Mouse (Mus musculus): Measurements from ENCODE around the gene Rara. TPM values are rescaled to one million over a fixed set of nuclear protein-coding genes. Genes with fewer than 3 reads are reported as not detected.

The Rara gene
- polyA plus RNA-seq, 1 experiment from 2014 or later, result 30.1 TPM

- H3K27ac ChIP-seq (ENCODE audit: low read length), result peak overlapping the region; percentile 40
- H3K4me1 ChIP-seq (ENCODE audit: control insufficient read depth, insufficient read depth, low read length), result peaks cover 90% of the 10 kb centered on the region
- H3K4me3 ChIP-seq (replicated peaks; ENCODE audit: low read length), result no peak overlapping the region
- H3K9me3 ChIP-seq (replicated peaks; ENCODE audit: control insufficient read depth, low read length), result no peaks in the 10 kb centered on the region
- H3K4me2 ChIP-seq (ENCODE audit: low read depth, low read length), result 0 out of 2 replicates have a peak overlapping the region, but pooled peaks have one; percentile 22
- WGBS, result 36% methylated on average over 3 of the region's 3 CpGs
- no peaks in the 10 kb centered on the region; the same call in 1 of the 2 replicates for H3K36me3 ChIP-seq (ENCODE audit: control insufficient read depth, insufficient read depth, low read length)
- H3K27me3 ChIP-seq (ENCODE audit: control insufficient read depth, insufficient read depth, low read length), result no peaks in the 10 kb centered on the region
- ATAC-seq (ENCODE audit: insufficient read depth, low FRiP score), result no peak
- H3K9ac ChIP-seq (ENCODE audit: low read length), result peak overlapping the region; percentile 11
Observed at GRCm38 (mm10) chr11:98945605-98945977, 18.0 kb downstream of the Rara start.

- no peaks in the 10 kb centered on the region; the same call in 1 of the 2 replicates for H3K36me3 ChIP-seq (ENCODE audit: control insufficient read depth, insufficient read depth, low read length)
- peaks cover 85% of the 10 kb centered on the region for H3K4me1 ChIP-seq (ENCODE audit: control insufficient read depth, insufficient read depth, low read length)
- H3K9ac ChIP-seq (ENCODE audit: low read length), result peak overlapping the region; percentile 33; the same call in 1 of the 2 replicates
- peak overlapping the region; percentile 77 for H3K27ac ChIP-seq (ENCODE audit: low read length)
- H3K4me3 ChIP-seq (replicated peaks; ENCODE audit: low read length), result no peak overlapping the region
- WGBS, result 38% methylated on average over 18 of the region's 18 CpGs
- no peaks in the 10 kb centered on the region for H3K9me3 ChIP-seq (replicated peaks; ENCODE audit: control insufficient read depth, low read length)
- no peak for ATAC-seq (ENCODE audit: insufficient read depth, low FRiP score)
- H3K27me3 ChIP-seq (ENCODE audit: control insufficient read depth, insufficient read depth, low read length), result no peaks in the 10 kb centered on the region
- peak overlapping the region; percentile 0; the same call in 1 of the 2 replicates for H3K4me2 ChIP-seq (ENCODE audit: low read depth, low read length)
Observed at GRCm38 (mm10) chr11:98947969-98948569, 20.5 kb downstream of the Rara start.

- Histone ChIP-seq H3K4me2 (ENCODE audit: low read depth, low read length) (no peak overlapping the region), H3K27ac (ENCODE audit: low read length) (peak overlapping the region; percentile 8), H3K36me3 (ENCODE audit: control insufficient read depth, insufficient read depth, low read length) (no peaks in the 10 kb centered on the region; the same call in 1 of the 2 replicates), H3K4me1 (ENCODE audit: control insufficient read depth, insufficient read depth, low read length) (peaks cover 84% of the 10 kb centered on the region), H3K4me3 (replicated peaks; ENCODE audit: low read length) (no peak overlapping the region), H3K27me3 (ENCODE audit: control insufficient read depth, insufficient read depth, low read length) (no peaks in the 10 kb centered on the region), H3K9ac (ENCODE audit: low read length) (peak overlapping the region; percentile 46; the same call in 1 of the 2 replicates), H3K9me3 (replicated peaks; ENCODE audit: control insufficient read depth, low read length) (no peaks in the 10 kb centered on the region)
- ATAC-seq (ENCODE audit: insufficient read depth, low FRiP score), result no peak
- 58% methylated on average over 12 of the region's 12 CpGs for WGBS
Observed at GRCm38 (mm10) chr11:98949242-98949957, 21.8 kb downstream of the Rara start.

GRCm38 (mm10) chr11:98949958-98950460, 22.4 kb downstream of the Rara start:
- H3K27me3 ChIP-seq (ENCODE audit: control insufficient read depth, insufficient read depth, low read length), result no peaks in the 10 kb centered on the region
- ATAC-seq (ENCODE audit: insufficient read depth, low FRiP score), result no peak

GRCm38 (mm10) chr11:98950484-98950883, 22.9 kb downstream of the Rara start:
- H3K36me3 ChIP-seq (ENCODE audit: control insufficient read depth, insufficient read depth, low read length), result no peaks in the 10 kb centered on the region; the same call in 1 of the 2 replicates
- no peaks in the 10 kb centered on the region for H3K27me3 ChIP-seq (ENCODE audit: control insufficient read depth, insufficient read depth, low read length)
- H3K27ac ChIP-seq (ENCODE audit: low read length), result peak overlapping the region; percentile 91
- H3K9ac ChIP-seq (ENCODE audit: low read length), result no peak overlapping the region; the same call in 1 of the 2 replicates
- WGBS, result 78% methylated on average over 9 of the region's 9 CpGs
- no peaks in the 10 kb centered on the region for H3K9me3 ChIP-seq (replicated peaks; ENCODE audit: control insufficient read depth, low read length)
- H3K4me1 ChIP-seq (ENCODE audit: control insufficient read depth, insufficient read depth, low read length), result peaks cover 84% of the 10 kb centered on the region
- H3K4me3 ChIP-seq (replicated peaks; ENCODE audit: low read length), result no peak overlapping the region
- no peak for ATAC-seq (ENCODE audit: insufficient read depth, low FRiP score)
- H3K4me2 ChIP-seq (ENCODE audit: low read depth, low read length), result no peak overlapping the region

More at GRCm38 (mm10) chr11:98949958-98950460, 22.4 kb downstream of the Rara start:
- H3K36me3 ChIP-seq (ENCODE audit: control insufficient read depth, insufficient read depth, low read length), result no peaks in the 10 kb centered on the region; the same call in 1 of the 2 replicates
- no peak overlapping the region for H3K4me3 ChIP-seq (replicated peaks; ENCODE audit: low read length)
- peak overlapping the region; percentile 91 for H3K27ac ChIP-seq (ENCODE audit: low read length)
- H3K9me3 ChIP-seq (replicated peaks; ENCODE audit: control insufficient read depth, low read length), result no peaks in the 10 kb centered on the region
- H3K4me1 ChIP-seq (ENCODE audit: control insufficient read depth, insufficient read depth, low read length), result peaks cover 84% of the 10 kb centered on the region
- WGBS, result 73% methylated on average over 7 of the region's 7 CpGs
- peak overlapping the region; percentile 46; the same call in 1 of the 2 replicates for H3K9ac ChIP-seq (ENCODE audit: low read length)
- no peak overlapping the region for H3K4me2 ChIP-seq (ENCODE audit: low read depth, low read length)

GRCm38 (mm10) chr11:98951026-98951906, 23.6 kb downstream of the Rara start:
- peaks cover 82% of the 10 kb centered on the region for H3K4me1 ChIP-seq (ENCODE audit: control insufficient read depth, insufficient read depth, low read length)
- H3K27ac ChIP-seq (ENCODE audit: low read length), result peak overlapping the region; percentile 91
- H3K27me3 ChIP-seq (ENCODE audit: control insufficient read depth, insufficient read depth, low read length), result no peaks in the 10 kb centered on the region
- ATAC-seq (ENCODE audit: insufficient read depth, low FRiP score), result peak; percentile 51
- 0 out of 2 replicates have a peak overlapping the region, but pooled peaks have one; percentile 10 for H3K4me3 ChIP-seq (replicated peaks; ENCODE audit: low read length)
- peak overlapping the region; percentile 27; the same call in 1 of the 2 replicates for H3K4me2 ChIP-seq (ENCODE audit: low read depth, low read length)
- peak overlapping the region; percentile 59 for H3K9ac ChIP-seq (ENCODE audit: low read length)
- H3K36me3 ChIP-seq (ENCODE audit: control insufficient read depth, insufficient read depth, low read length), result no peaks in the 10 kb centered on the region; the same call in 1 of the 2 replicates
- WGBS, result 51% methylated on average over 16 of the region's 16 CpGs
- no peaks in the 10 kb centered on the region for H3K9me3 ChIP-seq (replicated peaks; ENCODE audit: control insufficient read depth, low read length)

GRCm38 (mm10) chr11:98952111-98952510, 24.5 kb downstream of the Rara start:
- Histone ChIP-seq H3K4me3 (replicated peaks; ENCODE audit: low read length) (no peak overlapping the region), H3K9me3 (replicated peaks; ENCODE audit: control insufficient read depth, low read length) (no peaks in the 10 kb centered on the region), H3K36me3 (ENCODE audit: control insufficient read depth, insufficient read depth, low read length) (no peaks in the 10 kb centered on the region; the same call in 1 of the 2 replicates), H3K9ac (ENCODE audit: low read length) (no peak overlapping the region), H3K4me2 (ENCODE audit: low read depth, low read length) (no peak overlapping the region), H3K27me3 (ENCODE audit: control insufficient read depth, insufficient read depth, low read length) (no peaks in the 10 kb centered on the region), H3K27ac (ENCODE audit: low read length) (peak overlapping the region; percentile 54; the same call in 1 of the 2 replicates), H3K4me1 (ENCODE audit: control insufficient read depth, insufficient read depth, low read length) (peaks cover 82% of the 10 kb centered on the region)
- WGBS, result 94% methylated on average over 1 of the region's 1 CpGs
- no peak for ATAC-seq (ENCODE audit: insufficient read depth, low FRiP score)

GRCm38 (mm10) chr11:98952736-98953135, 25.1 kb downstream of the Rara start:
- Histone ChIP-seq H3K9ac (ENCODE audit: low read length) (no peak overlapping the region), H3K27ac (ENCODE audit: low read length) (peak overlapping the region; percentile 54), H3K4me3 (replicated peaks; ENCODE audit: low read length) (no peak overlapping the region), H3K9me3 (replicated peaks; ENCODE audit: control insufficient read depth, low read length) (no peaks in the 10 kb centered on the region), H3K27me3 (ENCODE audit: control insufficient read depth, insufficient read depth, low read length) (no peaks in the 10 kb centered on the region), H3K4me2 (ENCODE audit: low read depth, low read length) (no peak overlapping the region), H3K36me3 (ENCODE audit: control insufficient read depth, insufficient read depth, low read length) (no peaks in the 10 kb centered on the region; the same call in 1 of the 2 replicates), H3K4me1 (ENCODE audit: control insufficient read depth, insufficient read depth, low read length) (peaks cover 76% of the 10 kb centered on the region)
- 65% methylated on average over 2 of the region's 2 CpGs for WGBS
- no peak for ATAC-seq (ENCODE audit: insufficient read depth, low FRiP score)

Data from stomach, embryonic 16.5 days (tissue).